Mouse (Mus musculus): ENCODE data around the gene Sall1. TPM values are rescaled to one million over a fixed set of nuclear protein-coding genes. Genes with fewer than 3 reads are reported as not detected.

Gene Sall1
- polyA plus RNA-seq, 1 experiment = not detected

GRCm38 (mm10) chr8:89021139-89021538, 22.8 kb downstream of the Sall1 start:
- Histone ChIP-seq H3K4me1 (no peaks in the 10 kb centered on the region; the same call in 1 of the 2 replicates), H3K9me3 (peaks cover 4% of the 10 kb centered on the region; the same call in 1 of the 2 replicates), H3K36me3 (replicated peaks; ENCODE audit: low read length) (no peaks in the 10 kb centered on the region), H3K27me3 (replicated peaks) (peaks cover 18% of the 10 kb centered on the region), H3K4me3 (replicated peaks) (no peak overlapping the region)
- TF ChIP-seq GATA1 (IDR thresholded peaks at IDR 0.05; ENCODE audit: borderline replicate concordance, low read length) (no peak), FLI1 (IDR thresholded peaks at IDR 0.05; ENCODE audit: low read length) (no peak)

GRCm38 (mm10) chr8:89017891-89018290, 26.1 kb downstream of the Sall1 start:
- Histone ChIP-seq H3K4me3 (replicated peaks) (no peak overlapping the region), H3K27me3 (replicated peaks) (peaks cover 3% of the 10 kb centered on the region), H3K36me3 (replicated peaks; ENCODE audit: low read length) (no peaks in the 10 kb centered on the region), H3K4me1 (no peaks in the 10 kb centered on the region), H3K9me3 (0 out of 2 replicates have a peak, but pooled peaks cover 3% of the 10 kb centered on the region)
- TF ChIP-seq FLI1 (IDR thresholded peaks at IDR 0.05; ENCODE audit: low read length) (no peak), GATA1 (IDR thresholded peaks at IDR 0.05; ENCODE audit: borderline replicate concordance, low read length) (no peak)

- no peaks in the 10 kb centered on the region for H3K4me1 ChIP-seq
- H3K4me3 ChIP-seq (replicated peaks) = no peak overlapping the region
- TF ChIP-seq FLI1 (IDR thresholded peaks at IDR 0.05; ENCODE audit: low read length) = no peak
- no peak for TF ChIP-seq GATA1 (IDR thresholded peaks at IDR 0.05; ENCODE audit: borderline replicate concordance, low read length)
- H3K36me3 ChIP-seq (replicated peaks; ENCODE audit: low read length) = no peaks in the 10 kb centered on the region
- peaks cover 7% of the 10 kb centered on the region; the same call in 1 of the 2 replicates for H3K9me3 ChIP-seq
- no peaks in the 10 kb centered on the region for H3K27me3 ChIP-seq (replicated peaks)
Measured at GRCm38 (mm10) chr8:89016465-89017070, 27.4 kb downstream of the Sall1 start.

- Histone ChIP-seq H3K4me1 (no peaks in the 10 kb centered on the region), H3K36me3 (replicated peaks; ENCODE audit: low read length) (no peaks in the 10 kb centered on the region), H3K27me3 (replicated peaks) (no peaks in the 10 kb centered on the region), H3K9me3 (peaks cover 12% of the 10 kb centered on the region; the same call in 1 of the 2 replicates), H3K4me3 (replicated peaks) (no peak overlapping the region)
- TF ChIP-seq GATA1 (IDR thresholded peaks at IDR 0.05; ENCODE audit: borderline replicate concordance, low read length) = no peak
- no peak for TF ChIP-seq FLI1 (IDR thresholded peaks at IDR 0.05; ENCODE audit: low read length)
Measured at GRCm38 (mm10) chr8:89015539-89015938, 28.4 kb downstream of the Sall1 start.

GRCm38 (mm10) chr8:89012853-89013534, 31.0 kb downstream of the Sall1 start:
- Histone ChIP-seq H3K4me1 (no peaks in the 10 kb centered on the region), H3K27me3 (replicated peaks) (peaks cover 2% of the 10 kb centered on the region), H3K4me3 (replicated peaks) (no peak overlapping the region), H3K36me3 (replicated peaks; ENCODE audit: low read length) (no peaks in the 10 kb centered on the region), H3K9me3 (peaks cover 12% of the 10 kb centered on the region; the same call in 1 of the 2 replicates)
- no peak for TF ChIP-seq GATA1 (IDR thresholded peaks at IDR 0.05; ENCODE audit: borderline replicate concordance, low read length)
- no peak for TF ChIP-seq FLI1 (IDR thresholded peaks at IDR 0.05; ENCODE audit: low read length)

GRCm38 (mm10) chr8:89012024-89012712, 31.8 kb downstream of the Sall1 start:
- no peak overlapping the region for H3K4me3 ChIP-seq (replicated peaks)
- H3K36me3 ChIP-seq (replicated peaks; ENCODE audit: low read length) = no peaks in the 10 kb centered on the region
- H3K27me3 ChIP-seq (replicated peaks) = peaks cover 11% of the 10 kb centered on the region
- H3K9me3 ChIP-seq = peaks cover 12% of the 10 kb centered on the region; the same call in 1 of the 2 replicates
- TF ChIP-seq GATA1 (IDR thresholded peaks at IDR 0.05; ENCODE audit: borderline replicate concordance, low read length) (no peak), FLI1 (IDR thresholded peaks at IDR 0.05; ENCODE audit: low read length) (no peak)
- no peaks in the 10 kb centered on the region for H3K4me1 ChIP-seq

GRCm38 (mm10) chr8:89008784-89009183, 35.2 kb downstream of the Sall1 start:
- Histone ChIP-seq H3K4me1 (no peaks in the 10 kb centered on the region), H3K4me3 (replicated peaks) (no peak overlapping the region), H3K9me3 (peaks cover 9% of the 10 kb centered on the region; the same call in 1 of the 2 replicates), H3K27me3 (replicated peaks) (peaks cover 31% of the 10 kb centered on the region), H3K36me3 (replicated peaks; ENCODE audit: low read length) (no peaks in the 10 kb centered on the region)
- TF ChIP-seq FLI1 (IDR thresholded peaks at IDR 0.05; ENCODE audit: low read length) (no peak), GATA1 (IDR thresholded peaks at IDR 0.05; ENCODE audit: borderline replicate concordance, low read length) (no peak)

GRCm38 (mm10) chr8:89007114-89007513, 36.8 kb downstream of the Sall1 start:
- TF ChIP-seq FLI1 (IDR thresholded peaks at IDR 0.05; ENCODE audit: low read length) (no peak), GATA1 (IDR thresholded peaks at IDR 0.05; ENCODE audit: borderline replicate concordance, low read length) (no peak)
- Histone ChIP-seq H3K36me3 (replicated peaks; ENCODE audit: low read length) (no peaks in the 10 kb centered on the region), H3K4me3 (replicated peaks) (no peak overlapping the region), H3K4me1 (no peaks in the 10 kb centered on the region), H3K27me3 (replicated peaks) (peaks cover 31% of the 10 kb centered on the region), H3K9me3 (peaks cover 14% of the 10 kb centered on the region; the same call in 1 of the 2 replicates)

GRCm38 (mm10) chr8:89006426-89006825, 37.5 kb downstream of the Sall1 start:
- Histone ChIP-seq H3K36me3 (replicated peaks; ENCODE audit: low read length) (no peaks in the 10 kb centered on the region), H3K4me3 (replicated peaks) (no peak overlapping the region), H3K9me3 (peaks cover 10% of the 10 kb centered on the region; the same call in 1 of the 2 replicates), H3K4me1 (no peaks in the 10 kb centered on the region), H3K27me3 (replicated peaks) (peaks cover 31% of the 10 kb centered on the region)
- no peak for TF ChIP-seq FLI1 (IDR thresholded peaks at IDR 0.05; ENCODE audit: low read length)
- TF ChIP-seq GATA1 (IDR thresholded peaks at IDR 0.05; ENCODE audit: borderline replicate concordance, low read length) = no peak
